Mouse (Mus musculus): ENCODE measurements around the gene Atp8a2.

Atp8a2 gene

DNA sequence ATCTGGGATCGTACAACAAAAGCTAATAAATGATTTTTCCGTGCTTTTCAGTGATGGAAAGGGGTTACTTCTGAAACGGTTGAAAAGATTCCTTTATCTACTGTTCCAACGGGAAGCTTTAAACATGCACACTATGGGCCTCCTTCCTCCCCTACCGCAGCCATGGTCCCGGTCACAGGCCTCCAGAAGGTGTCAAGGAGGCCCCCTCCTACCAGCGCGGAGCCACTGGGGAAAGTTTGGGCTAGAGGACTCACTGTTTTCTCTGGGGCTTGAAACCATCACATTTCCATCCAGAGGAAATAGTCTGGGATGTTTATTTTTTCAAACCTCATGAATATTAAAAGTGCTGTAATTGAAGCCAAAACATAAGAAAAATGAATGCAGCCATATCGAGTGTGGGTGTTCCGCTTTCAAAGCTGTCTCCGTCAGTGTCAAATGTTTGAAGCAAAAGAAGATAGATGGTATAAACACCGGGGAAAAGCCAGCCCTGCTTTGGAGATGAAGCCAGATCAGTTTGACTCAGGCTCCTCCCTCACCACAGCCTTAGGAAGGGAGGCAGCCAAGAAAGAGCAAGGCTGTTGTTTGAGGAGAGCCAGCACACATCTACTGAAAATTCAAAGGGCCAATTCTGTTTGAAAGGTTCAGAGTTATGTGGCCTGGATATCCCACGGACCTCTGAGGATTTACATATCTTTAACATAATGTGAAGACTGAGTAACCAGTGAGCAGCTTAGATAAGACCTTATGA lies 481.1 kb downstream of the Atp8a2 start:
- no peak for DNase-seq (ENCODE audit: low read depth, low spot score)

DNA sequence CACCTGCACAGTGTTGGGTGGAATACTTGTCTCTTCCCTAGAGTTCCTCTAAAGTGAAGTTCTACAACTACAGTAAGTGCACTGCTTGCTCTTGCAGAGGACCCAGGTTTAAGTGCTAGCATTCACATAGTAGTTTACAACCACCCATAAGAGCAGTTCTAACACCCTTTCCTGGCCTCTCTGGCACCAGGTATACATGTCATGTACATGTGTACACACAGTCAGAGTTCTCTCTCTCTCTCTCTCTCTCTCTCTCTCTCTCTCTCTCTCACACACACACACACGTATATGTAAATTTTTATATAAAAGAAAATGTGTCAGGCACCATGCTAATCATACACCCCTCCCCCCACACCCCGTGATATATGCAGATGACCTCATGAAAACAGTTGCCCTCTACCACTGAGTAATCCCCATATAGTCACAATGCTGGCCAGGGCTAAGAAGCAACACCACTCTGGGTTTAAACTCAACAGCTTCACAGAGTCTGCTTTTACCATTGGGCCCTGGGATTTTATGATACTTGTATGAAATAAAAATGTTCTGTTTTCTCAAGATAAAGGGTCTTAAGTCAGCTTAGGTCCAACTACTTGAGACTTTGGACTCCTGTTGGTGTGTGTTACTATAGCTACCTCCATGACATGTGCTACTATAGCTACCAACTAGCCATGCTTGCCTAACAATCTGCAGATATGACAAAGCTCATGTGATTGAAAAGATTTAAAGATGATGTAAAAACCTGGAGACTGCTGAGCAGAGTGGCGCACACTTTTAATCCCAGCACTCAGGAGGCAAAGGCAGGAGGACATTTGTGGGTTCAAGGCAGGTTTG lies 487.3 kb downstream of the Atp8a2 start:
- no peak for DNase-seq (ENCODE audit: low read depth, low spot score)

DNA sequence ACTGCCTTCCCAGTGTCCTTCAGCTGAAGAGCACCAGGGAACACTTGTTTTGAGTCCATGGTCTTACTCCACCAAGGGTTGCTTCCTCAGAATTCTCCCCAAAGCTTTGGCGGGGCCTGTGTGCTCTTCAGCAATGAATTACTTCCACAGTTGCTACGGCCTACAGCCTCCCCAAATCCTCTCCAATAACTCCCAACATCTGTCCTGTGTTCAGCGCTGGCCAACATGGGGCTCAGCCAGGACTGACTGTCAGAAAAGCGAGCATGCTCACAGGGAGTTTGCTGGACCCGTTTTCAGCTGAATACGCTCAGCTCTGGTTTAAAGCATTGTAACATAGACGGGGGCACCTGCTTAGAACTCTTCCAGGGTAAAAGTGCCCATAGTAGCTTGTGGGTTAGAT lies 489.0 kb downstream of the Atp8a2 start:
- DNase-seq (ENCODE audit: low read depth, low spot score) = no peak

DNA sequence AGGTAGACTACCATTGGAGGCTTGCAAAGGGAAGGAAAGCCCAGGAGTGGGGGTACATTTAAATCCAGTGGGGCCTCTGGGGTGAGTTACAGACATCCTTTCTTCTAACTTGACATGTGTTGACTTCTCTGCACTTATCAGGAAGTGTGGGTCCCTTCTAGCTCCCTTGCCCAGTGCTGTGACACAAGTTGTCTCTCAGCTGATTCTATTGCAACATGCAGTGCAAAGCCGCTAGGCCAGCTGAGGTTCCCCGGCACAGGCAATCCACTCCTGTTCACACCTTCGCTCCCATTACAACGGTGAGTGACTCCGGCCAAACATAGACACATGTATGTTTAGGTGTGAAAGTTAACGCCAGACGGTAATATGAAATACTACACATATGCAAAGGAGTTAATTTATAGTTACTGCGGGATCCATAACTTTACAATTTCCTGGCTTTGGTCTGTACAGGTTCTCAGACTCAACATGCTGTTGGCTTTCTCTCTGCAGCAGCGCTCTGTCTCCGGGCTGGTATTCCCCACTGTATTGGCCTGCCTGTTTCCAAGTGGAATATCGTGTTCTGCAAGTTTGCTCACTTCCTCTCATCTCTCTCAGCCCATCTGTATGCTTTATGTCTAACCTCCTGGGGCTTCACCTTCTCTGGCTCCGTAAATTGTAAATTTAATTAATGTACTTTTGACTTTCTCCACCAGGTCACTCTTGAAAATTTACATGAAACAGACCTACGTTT lies 491.5 kb downstream of the Atp8a2 start:
- no peak for DNase-seq (ENCODE audit: low read depth, low spot score)

DNA sequence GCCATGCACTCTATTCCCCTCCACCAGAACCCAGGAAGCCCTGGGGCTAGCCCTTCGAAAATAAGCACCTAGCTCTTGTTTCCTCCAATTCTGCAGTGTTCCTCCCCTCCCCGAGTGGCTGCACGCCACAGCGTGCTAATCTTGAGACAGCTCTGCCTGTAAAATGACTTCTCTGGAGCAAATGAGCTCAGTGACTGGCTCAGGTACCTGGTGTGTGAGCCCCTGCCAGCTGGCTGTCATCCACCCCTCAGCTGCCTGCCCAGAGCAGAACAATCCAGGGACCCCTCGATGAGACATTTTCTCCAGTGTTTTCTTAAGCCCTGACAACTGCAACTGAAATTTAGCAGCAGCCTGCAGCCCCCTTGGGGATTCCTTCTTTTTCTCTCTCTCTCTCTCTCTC lies 495.5 kb downstream of the Atp8a2 start:
- DNase-seq (ENCODE audit: low read depth, low spot score) = no peak

- no peak for DNase-seq (ENCODE audit: low read depth, low spot score)
Observed at GRCm38 (mm10) chr14:59695160-59695559, 501.8 kb downstream of the Atp8a2 start.

DNA sequence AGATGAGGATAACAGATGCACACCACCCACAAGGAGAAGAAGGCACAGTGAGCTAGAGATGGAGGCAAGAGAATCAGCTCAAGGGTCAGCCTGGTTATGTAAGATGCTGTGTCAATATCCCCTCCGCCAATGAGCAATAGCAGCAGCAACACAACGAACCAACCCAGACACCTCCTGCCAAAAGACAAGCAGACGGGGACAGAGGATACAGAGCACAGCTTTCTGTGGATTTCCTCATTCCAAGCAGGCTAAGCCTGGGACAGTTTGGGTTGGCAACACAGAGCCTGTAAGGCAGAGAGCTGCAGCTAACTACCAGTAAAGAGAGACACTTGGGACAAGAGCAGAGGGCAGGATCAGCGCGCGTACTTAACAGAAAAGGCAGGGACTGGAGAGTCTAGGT lies 504.8 kb downstream of the Atp8a2 start:
- DNase-seq (ENCODE audit: low read depth, low spot score) = no peak

- DNase-seq (ENCODE audit: low read depth, low spot score) = no peak
Observed at GRCm38 (mm10) chr14:59691402-59691801, 505.6 kb downstream of the Atp8a2 start.

- DNase-seq (ENCODE audit: low read depth, low spot score) = no peak
Observed at GRCm38 (mm10) chr14:59690954-59691353, 506.0 kb downstream of the Atp8a2 start.

GRCm38 (mm10) chr14:59689596-59689995 lies 507.4 kb downstream of the Atp8a2 start:
- no peak for DNase-seq (ENCODE audit: low read depth, low spot score)

DNA sequence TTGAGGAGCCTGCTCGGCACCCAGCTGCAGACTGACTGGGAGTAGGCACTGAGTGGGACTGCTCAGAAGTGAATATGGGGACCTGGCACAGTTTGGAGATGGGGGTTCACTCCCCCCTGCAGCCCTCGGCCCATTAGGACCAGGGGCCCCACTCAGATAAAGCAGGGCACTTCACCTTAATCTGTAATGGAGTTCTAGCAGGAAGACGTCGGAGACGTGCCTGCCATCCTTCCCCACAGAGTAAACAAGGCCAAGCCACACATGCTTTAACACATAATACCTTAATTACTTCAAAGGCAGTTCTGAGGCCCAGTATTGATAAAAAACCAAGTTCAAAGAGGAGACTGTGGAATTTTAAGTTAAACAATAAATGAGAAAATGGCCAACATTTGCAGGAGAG lies 510.8 kb downstream of the Atp8a2 start:
- no peak for DNase-seq (ENCODE audit: low read depth, low spot score)

DNA sequence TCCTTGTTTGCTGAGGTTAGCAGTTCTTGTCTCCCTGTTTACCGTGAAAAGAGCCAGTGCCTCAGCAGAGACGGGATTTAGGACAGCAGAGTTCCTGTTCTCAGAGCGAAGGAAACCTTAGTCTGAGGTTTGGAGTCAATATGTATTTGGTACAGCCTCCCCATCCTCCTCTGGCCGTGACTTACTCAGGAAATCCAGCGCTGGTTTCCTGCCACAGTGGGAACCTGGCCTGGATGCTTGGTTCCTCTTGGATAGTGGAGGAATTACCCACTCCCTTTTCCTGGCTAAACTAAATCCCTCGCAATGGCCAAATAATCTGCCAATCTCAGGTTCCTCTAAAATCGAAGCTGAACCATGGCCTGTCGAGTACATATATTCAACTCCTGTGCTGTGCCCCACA lies 511.6 kb downstream of the Atp8a2 start:
- no peak for DNase-seq (ENCODE audit: low read depth, low spot score)

- DNase-seq (ENCODE audit: low read depth, low spot score) = no peak
Observed at GRCm38 (mm10) chr14:59681906-59682305, 515.1 kb downstream of the Atp8a2 start.

- DNase-seq (ENCODE audit: low read depth, low spot score) = no peak
Observed at GRCm38 (mm10) chr14:59677598-59678003, 519.4 kb downstream of the Atp8a2 start.

GRCm38 (mm10) chr14:59675330-59675729 lies 521.6 kb downstream of the Atp8a2 start:
- DNase-seq (ENCODE audit: low read depth, low spot score) = no peak

- no peak for DNase-seq (ENCODE audit: low read depth, low spot score)
Observed at GRCm38 (mm10) chr14:59674556-59674955, 522.4 kb downstream of the Atp8a2 start.

GRCm38 (mm10) chr14:59672893-59673515 lies 524.0 kb downstream of the Atp8a2 start:
- DNase-seq (ENCODE audit: low read depth, low spot score) = no peak

DNA sequence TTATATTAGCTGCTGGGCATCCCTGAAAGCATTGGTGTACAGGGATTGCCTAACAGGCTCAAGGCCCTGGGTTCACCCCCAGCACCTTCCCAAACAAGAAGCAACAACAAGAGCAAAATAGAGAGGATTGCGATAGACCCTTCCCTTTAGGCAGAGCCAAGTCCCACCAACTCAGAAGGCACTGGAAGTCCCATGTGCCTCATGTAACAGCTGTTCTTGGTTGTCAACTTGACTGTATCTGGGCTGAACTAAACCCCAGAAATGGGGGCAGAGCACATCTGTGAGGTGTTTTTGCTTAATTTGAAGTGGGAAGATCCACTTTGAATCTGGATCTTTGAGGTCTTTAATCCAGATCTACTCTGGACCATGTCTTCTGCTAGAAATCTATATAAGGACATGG lies 539.9 kb downstream of the Atp8a2 start:
- no peak for DNase-seq (ENCODE audit: low read depth, low spot score)

- no peak for DNase-seq (ENCODE audit: low read depth, low spot score)
Observed at GRCm38 (mm10) chr14:59656591-59656990, 540.4 kb downstream of the Atp8a2 start.

- no peak for DNase-seq (ENCODE audit: low read depth, low spot score)
Observed at GRCm38 (mm10) chr14:59649337-59649736, 547.6 kb downstream of the Atp8a2 start.

DNA sequence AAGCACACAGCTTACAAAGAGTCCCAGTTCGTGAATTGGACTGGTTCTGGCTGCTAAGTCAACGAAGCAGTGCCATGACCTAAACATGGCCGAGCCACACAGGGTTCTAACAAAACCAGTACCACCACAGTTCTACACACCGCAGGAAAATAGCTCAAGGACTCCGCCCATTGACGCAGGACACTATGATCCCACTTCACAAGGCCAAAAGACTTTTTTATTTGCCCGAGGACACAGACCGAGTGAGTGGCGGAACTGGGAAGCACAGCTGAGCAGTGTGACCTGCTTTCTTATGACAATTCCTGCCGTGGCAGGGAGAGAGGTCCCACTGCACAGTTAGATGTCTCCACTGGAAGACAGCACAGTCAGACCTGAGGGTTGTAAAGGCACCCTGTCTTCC lies 548.4 kb downstream of the Atp8a2 start:
- no peak for DNase-seq (ENCODE audit: low read depth, low spot score)

All from retina, adult 2 months (tissue).